Mouse (Mus musculus) left cerebral cortex, adult 2 months (tissue): ENCODE results near the gene Retreg1. TPM values are rescaled to one million over a fixed set of nuclear protein-coding genes. Genes with fewer than 3 reads are reported as not detected.

ENCODE experiments used
- DNase-seq, 2 experiments: peaks; one replicate each; pipeline ENCODE4 v3.0.0; 2021 to 2022; ENCODE audit warnings: low spot score in 2 of 2, mixed read lengths in 1 of 2; ENCODE audit errors: extremely low spot score in 1 of 2
- H3K27ac ChIP-seq: fragments of 200-600 bp; 2 replicates; pipeline ENCODE4 v1.8.1; 2022
- H3K4me3 ChIP-seq: fragments of 200-600 bp; 2 replicates; pipeline ENCODE4 v1.8.1; 2022
- CTCF ChIP-seq: fragments of 200-600 bp; IDR thresholded peaks from 2 replicates; pipeline ENCODE4 v1.8.1; 2022; ENCODE audit warnings: antibody characterized with exemption, mild to moderate bottlenecking, moderate library complexity
- intact Hi-C: fragments of 180-260 bp; cut with DNase I; formaldehyde crosslinking; loops from one replicate; pipeline ENCODE4 v1.15.1; 2025
- total RNA-seq, 2 experiments: library from RNA; stranded (reverse); gene quantifications; 2 replicates each; pipeline ENCODE4 v1.2.3; 2021

The Retreg1 gene
- total RNA-seq, 2 experiments from 2014 or later: 32.8 to 32.9 TPM

- Histone ChIP-seq H3K4me3 (no peak overlapping the region), H3K27ac (no peak overlapping the region)
- no peak for DNase-seq
- intact Hi-C loops: no loop called here
- no peak for TF ChIP-seq CTCF
Measured at GRCm38 (mm10) chr15:25834282-25834681, 8.7 kb upstream of the Retreg1 start.

GRCm38 (mm10) chr15:25834920-25835674 lies 7.9 kb upstream of the Retreg1 start:
- intact Hi-C loops: no loop called here
- no peak for DNase-seq
- Histone ChIP-seq H3K27ac (no peak overlapping the region), H3K4me3 (no peak overlapping the region)
- no peak for TF ChIP-seq CTCF

- Histone ChIP-seq H3K4me3 (peak overlapping the region; percentile 98), H3K27ac (peak overlapping the region; percentile 94)
- intact Hi-C loops: loop anchor here (5.0 kb wide), 1 partner anchor 60 kb away; no protein-coding TSS in a partner anchor
- no peak for DNase-seq
- no peak for TF ChIP-seq CTCF
Measured at GRCm38 (mm10) chr15:25842462-25843085, 406 bp upstream of the Retreg1 start.

- no peak for DNase-seq
- no peak for TF ChIP-seq CTCF
- H3K4me3 ChIP-seq: peak overlapping the region; percentile 98
- intact Hi-C loops: loop anchor here (5.0 kb wide), 1 partner anchor 58 kb away; no protein-coding TSS in a partner anchor
- peak overlapping the region; percentile 94; the same call in 1 of the 2 replicates for H3K27ac ChIP-seq
Measured at GRCm38 (mm10) chr15:25844013-25844570, 1.1 kb downstream of the Retreg1 start.

- DNase-seq: no peak
- H3K27ac ChIP-seq: no peak overlapping the region
- no peak for TF ChIP-seq CTCF
- intact Hi-C loops: loop anchor here (5.0 kb wide), 1 partner anchor 58 kb away; no protein-coding TSS in a partner anchor
- peak overlapping the region; percentile 98 for H3K4me3 ChIP-seq
Measured at GRCm38 (mm10) chr15:25844771-25845170, 1.8 kb downstream of the Retreg1 start.

- TF ChIP-seq CTCF: no peak
- H3K27ac ChIP-seq: no peak overlapping the region
Measured at GRCm38 (mm10) chr15:25847576-25848168, 4.7 kb downstream of the Retreg1 start.

GRCm38 (mm10) chr15:25850552-25850951 lies 7.6 kb downstream of the Retreg1 start:
- intact Hi-C loops: no loop called here
- H3K27ac ChIP-seq: no peak overlapping the region
- DNase-seq: no peak
- no peak for TF ChIP-seq CTCF
- no peak overlapping the region for H3K4me3 ChIP-seq

More at GRCm38 (mm10) chr15:25847576-25848168, 4.7 kb downstream of the Retreg1 start:
- no peak for DNase-seq
- intact Hi-C loops: no loop called here
- H3K4me3 ChIP-seq: no peak overlapping the region

GRCm38 (mm10) chr15:25854270-25854904 lies 11.4 kb downstream of the Retreg1 start:
- Histone ChIP-seq H3K4me3 (no peak overlapping the region), H3K27ac (0 out of 2 replicates have a peak overlapping the region, but pooled peaks have one; percentile 28)
- TF ChIP-seq CTCF: no peak
- DNase-seq: no peak
- intact Hi-C loops: loop anchor here (2.0 kb wide), 1 partner anchor 28 kb away; no protein-coding TSS in a partner anchor

- Histone ChIP-seq H3K27ac (no peak overlapping the region), H3K4me3 (no peak overlapping the region)
- intact Hi-C loops: no loop called here
- TF ChIP-seq CTCF: no peak
- DNase-seq: no peak
Measured at GRCm38 (mm10) chr15:25858611-25859058, 15.7 kb downstream of the Retreg1 start.

GRCm38 (mm10) chr15:25859469-25859868 lies 16.5 kb downstream of the Retreg1 start:
- Histone ChIP-seq H3K27ac (no peak overlapping the region), H3K4me3 (no peak overlapping the region)
- no peak for TF ChIP-seq CTCF
- no peak for DNase-seq
- intact Hi-C loops: no loop called here

- Histone ChIP-seq H3K27ac (no peak overlapping the region), H3K4me3 (no peak overlapping the region)
- no peak for DNase-seq
- intact Hi-C loops: no loop called here
- no peak for TF ChIP-seq CTCF
Measured at GRCm38 (mm10) chr15:25861900-25862299, 18.9 kb downstream of the Retreg1 start.
